Mouse (Mus musculus) neural tube, embryonic 15.5 days (tissue): ENCODE data around the gene Fryl. TPM values are rescaled to one million over a fixed set of nuclear protein-coding genes. Genes with fewer than 3 reads are reported as not detected.

Source experiments
- ATAC-seq: fragments of 200-750 bp; cut with Nextera tagmentation; 2 replicates; pipeline ENCODE4 v1.8.0; 2017; ENCODE audit warnings: mild to moderate bottlenecking, moderate TSS enrichment, moderate library complexity; ENCODE audit not compliant: low FRiP score
- H3K27ac ChIP-seq: fragments of 300-500 bp; sonication (generic); replicated peaks from 2 replicates; pipeline ENCODE4 v1.5.1; 2015; ENCODE audit warnings: mild to moderate bottlenecking, inconsistent platforms
- H3K27me3 ChIP-seq: fragments of 300-500 bp; sonication (generic); replicated peaks from 2 replicates; pipeline ENCODE4 v1.6.1; 2015; ENCODE audit warnings: inconsistent platforms
- H3K36me3 ChIP-seq: fragments of 300-500 bp; sonication (generic); 2 replicates; pipeline ENCODE4 v1.6.1; 2015; ENCODE audit warnings: inconsistent platforms
- H3K4me1 ChIP-seq: fragments of 300-500 bp; sonication (generic); 2 replicates; pipeline ENCODE4 v1.6.1; 2015; ENCODE audit warnings: inconsistent platforms
- H3K4me2 ChIP-seq: fragments of 300-500 bp; sonication (generic); 2 replicates; pipeline ENCODE4 v1.6.1; 2015; ENCODE audit warnings: inconsistent platforms, mild to moderate bottlenecking, moderate library complexity
- H3K4me3 ChIP-seq: fragments of 300-500 bp; sonication (generic); replicated peaks from 2 replicates; pipeline ENCODE4 v1.5.1; 2015; ENCODE audit warnings: mild to moderate bottlenecking, inconsistent platforms
- H3K9ac ChIP-seq: fragments of 300-500 bp; sonication (generic); replicated peaks from 2 replicates; pipeline ENCODE4 v1.6.1; 2015; ENCODE audit warnings: mild to moderate bottlenecking, inconsistent platforms
- H3K9me3 ChIP-seq: fragments of 300-500 bp; sonication (generic); replicated peaks from 2 replicates; pipeline ENCODE4 v1.6.1; 2016; ENCODE audit warnings: inconsistent platforms
- WGBS: fragments of 180-500 bp; shearing (Covaris S2); methylation state at CpG from one replicate; pipeline ENCODE4 v1.1.7; 2015; ENCODE audit warnings: mixed read lengths; 5-methylcytosine and 5-hydroxymethylcytosine counted together
- polyA plus RNA-seq: library from polyadenylated mRNA; unstranded; fragments of >200 nt; fragmentation: Nextera tagmentation; extraction: Ambion mirVana; gene quantifications from 2 replicates; pipeline ENCODE4 v1.2.1, GENCODE M21; 2015

Gene Fryl
- polyA plus RNA-seq, 1 experiment from 2014 or later: 37.8 TPM

- Histone ChIP-seq H3K4me3 (no peak overlapping the region), H3K9me3 (no peaks in the 10 kb centered on the region), H3K4me2 (no peak overlapping the region), H3K27me3 (no peaks in the 10 kb centered on the region), H3K27ac (no peak overlapping the region), H3K36me3 (peaks cover 7% of the 10 kb centered on the region; the same call in 1 of the 2 replicates), H3K4me1 (no peaks in the 10 kb centered on the region), H3K9ac (no peak overlapping the region)
- 91% methylated on average over 4 of the region's 4 CpGs for WGBS
- no peak for ATAC-seq
These were observed 38.4 kb downstream of the Fryl start for GRCm38 (mm10) chr5:73218065-73218464.

GRCm38 (mm10) chr5:73217116-73217515 is 39.3 kb downstream of the Fryl start:
- Histone ChIP-seq H3K27me3 (no peaks in the 10 kb centered on the region), H3K4me1 (no peaks in the 10 kb centered on the region), H3K9me3 (no peaks in the 10 kb centered on the region), H3K4me2 (no peak overlapping the region), H3K36me3 (peaks cover 10% of the 10 kb centered on the region), H3K9ac (no peak overlapping the region), H3K27ac (no peak overlapping the region), H3K4me3 (no peak overlapping the region)
- WGBS: 97% methylated on average over 1 of the region's 1 CpGs
- no peak for ATAC-seq

- Histone ChIP-seq H3K4me2 (no peak overlapping the region), H3K4me3 (no peak overlapping the region), H3K4me1 (no peaks in the 10 kb centered on the region), H3K36me3 (peaks cover 11% of the 10 kb centered on the region), H3K9me3 (no peaks in the 10 kb centered on the region), H3K27ac (no peak overlapping the region), H3K27me3 (no peaks in the 10 kb centered on the region), H3K9ac (no peak overlapping the region)
- no peak for ATAC-seq
- WGBS: 94% methylated on average over 9 of the region's 9 CpGs
These were observed 40.4 kb downstream of the Fryl start for GRCm38 (mm10) chr5:73216014-73216413.

GRCm38 (mm10) chr5:73212446-73212845 is 44.0 kb downstream of the Fryl start:
- 86% methylated on average over 9 of the region's 9 CpGs for WGBS
- no peak for ATAC-seq

DNA sequence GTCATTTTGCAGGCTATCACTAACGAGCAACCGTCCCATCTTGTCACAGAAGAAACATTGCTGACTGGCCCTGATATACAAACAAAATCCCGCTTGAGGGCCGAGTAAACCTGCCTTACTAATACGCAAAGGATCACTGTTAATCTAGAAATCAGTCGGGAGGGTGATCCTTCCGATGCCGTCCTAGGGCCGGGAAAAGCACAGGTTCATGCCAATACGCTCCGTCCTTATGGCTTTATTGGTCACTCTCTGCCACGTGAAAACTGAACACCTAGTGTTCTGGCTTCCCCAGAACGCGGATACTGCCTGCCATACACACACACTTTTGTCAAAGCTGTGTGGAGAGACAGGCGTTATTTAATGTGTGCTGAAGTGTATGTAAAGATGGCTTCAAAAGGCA is 44.5 kb downstream of the Fryl start:
- no peaks in the 10 kb centered on the region for H3K27me3 ChIP-seq
- 95% methylated on average over 15 of the region's 15 CpGs for WGBS
- peaks cover 5% of the 10 kb centered on the region; the same call in 1 of the 2 replicates for H3K36me3 ChIP-seq
- H3K4me2 ChIP-seq: no peak overlapping the region
- H3K4me1 ChIP-seq: peaks cover 9% of the 10 kb centered on the region; the same call in 1 of the 2 replicates
- H3K9me3 ChIP-seq: no peaks in the 10 kb centered on the region
- no peak overlapping the region for H3K27ac ChIP-seq
- no peak overlapping the region for H3K9ac ChIP-seq
- no peak overlapping the region for H3K4me3 ChIP-seq
- no peak for ATAC-seq

More at GRCm38 (mm10) chr5:73212446-73212845, 44.0 kb downstream of the Fryl start:
- Histone ChIP-seq H3K9me3 (no peaks in the 10 kb centered on the region), H3K27me3 (no peaks in the 10 kb centered on the region), H3K4me2 (no peak overlapping the region), H3K27ac (no peak overlapping the region), H3K4me3 (no peak overlapping the region), H3K36me3 (peaks cover 5% of the 10 kb centered on the region; the same call in 1 of the 2 replicates), H3K9ac (no peak overlapping the region), H3K4me1 (peaks cover 9% of the 10 kb centered on the region; the same call in 1 of the 2 replicates)

DNA sequence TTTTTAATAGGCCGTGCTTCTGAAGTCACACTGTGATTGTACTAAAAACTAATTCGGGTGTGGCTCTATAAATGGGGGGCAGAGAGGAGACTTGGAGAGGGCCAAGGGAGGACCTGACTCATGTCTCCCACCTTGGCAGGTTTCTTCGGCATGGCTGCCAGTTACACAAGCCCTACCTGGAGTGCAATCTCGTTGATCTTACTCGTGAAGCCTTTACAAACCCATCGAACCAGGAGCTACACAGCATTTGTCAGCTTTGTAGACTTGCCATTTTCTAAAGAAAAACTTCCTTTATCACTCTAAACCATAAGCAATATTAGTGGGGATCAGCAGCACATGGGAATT is 45.5 kb downstream of the Fryl start:
- Histone ChIP-seq H3K27me3 (no peaks in the 10 kb centered on the region), H3K4me2 (no peak overlapping the region), H3K9ac (no peak overlapping the region), H3K4me3 (no peak overlapping the region), H3K9me3 (no peaks in the 10 kb centered on the region), H3K36me3 (peaks cover 5% of the 10 kb centered on the region; the same call in 1 of the 2 replicates), H3K27ac (no peak overlapping the region), H3K4me1 (peaks cover 9% of the 10 kb centered on the region; the same call in 1 of the 2 replicates)
- no peak for ATAC-seq
- WGBS: 96% methylated on average over 6 of the region's 6 CpGs

- no peaks in the 10 kb centered on the region for H3K9me3 ChIP-seq
- no peaks in the 10 kb centered on the region for H3K27me3 ChIP-seq
- no peak overlapping the region for H3K9ac ChIP-seq
- H3K4me2 ChIP-seq: no peak overlapping the region
- H3K4me1 ChIP-seq: peaks cover 9% of the 10 kb centered on the region; the same call in 1 of the 2 replicates
- H3K27ac ChIP-seq: no peak overlapping the region
- no peak for ATAC-seq
- H3K4me3 ChIP-seq: no peak overlapping the region
- peaks cover 5% of the 10 kb centered on the region; the same call in 1 of the 2 replicates for H3K36me3 ChIP-seq
- 91% methylated on average over 22 of the region's 22 CpGs for WGBS
These were observed 46.1 kb downstream of the Fryl start for GRCm38 (mm10) chr5:73210127-73210970.

DNA sequence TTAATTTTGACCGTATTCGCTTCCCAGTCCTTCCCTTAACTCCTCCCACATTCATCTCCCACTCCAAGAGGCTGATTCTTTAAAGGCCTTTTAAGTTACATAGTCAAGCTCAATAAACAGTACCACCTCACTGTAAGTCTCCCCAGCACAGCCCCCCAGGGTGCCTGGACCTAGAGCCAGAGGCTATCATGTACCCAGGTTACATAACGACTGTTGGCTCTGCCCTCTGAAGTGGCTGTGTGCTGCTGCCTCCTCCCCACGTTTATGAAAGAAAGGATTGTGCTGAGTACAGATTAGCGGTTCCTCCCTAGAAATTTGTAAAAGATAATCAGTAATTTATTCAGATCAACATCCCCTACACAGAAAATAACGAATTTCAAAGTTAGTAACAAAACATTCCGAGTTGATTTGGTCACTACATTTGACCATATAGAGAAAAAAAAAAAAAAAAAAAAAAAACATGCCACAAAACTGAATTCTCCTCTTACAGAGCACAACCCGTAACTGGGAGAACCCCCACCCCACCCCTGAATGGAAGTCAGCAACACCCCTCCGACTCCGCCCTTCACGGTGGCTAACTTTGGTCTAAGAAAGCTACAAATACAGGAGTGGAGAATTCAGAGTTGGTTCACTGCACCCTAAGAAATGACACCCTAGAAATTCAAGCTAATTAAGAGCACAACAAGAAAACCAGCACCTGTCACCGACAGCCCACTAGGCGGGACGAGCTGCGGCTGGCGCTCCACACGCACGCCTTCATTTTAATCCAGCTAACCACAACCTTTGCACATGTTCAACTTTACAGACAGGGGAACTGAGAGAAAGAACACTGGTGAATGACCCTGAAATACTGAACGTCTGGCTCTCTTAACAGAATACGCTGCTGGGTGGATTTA is 47.0 kb downstream of the Fryl start:
- no peaks in the 10 kb centered on the region for H3K9me3 ChIP-seq
- H3K27ac ChIP-seq: no peak overlapping the region
- H3K4me1 ChIP-seq: peaks cover 9% of the 10 kb centered on the region; the same call in 1 of the 2 replicates
- H3K4me3 ChIP-seq: no peak overlapping the region
- no peak for ATAC-seq
- no peaks in the 10 kb centered on the region for H3K27me3 ChIP-seq
- H3K4me2 ChIP-seq: no peak overlapping the region
- H3K9ac ChIP-seq: no peak overlapping the region
- 66% methylated on average over 20 of the region's 20 CpGs for WGBS
- peaks cover 5% of the 10 kb centered on the region; the same call in 1 of the 2 replicates for H3K36me3 ChIP-seq

- Histone ChIP-seq H3K27ac (no peak overlapping the region), H3K4me2 (no peak overlapping the region), H3K4me3 (no peak overlapping the region), H3K36me3 (peaks cover 5% of the 10 kb centered on the region; the same call in 1 of the 2 replicates), H3K9me3 (no peaks in the 10 kb centered on the region), H3K4me1 (peaks cover 9% of the 10 kb centered on the region; the same call in 1 of the 2 replicates), H3K27me3 (no peaks in the 10 kb centered on the region), H3K9ac (no peak overlapping the region)
- WGBS: 80% methylated on average over 6 of the region's 6 CpGs
- ATAC-seq: no peak
These were observed 47.8 kb downstream of the Fryl start for GRCm38 (mm10) chr5:73208645-73209044.

DNA sequence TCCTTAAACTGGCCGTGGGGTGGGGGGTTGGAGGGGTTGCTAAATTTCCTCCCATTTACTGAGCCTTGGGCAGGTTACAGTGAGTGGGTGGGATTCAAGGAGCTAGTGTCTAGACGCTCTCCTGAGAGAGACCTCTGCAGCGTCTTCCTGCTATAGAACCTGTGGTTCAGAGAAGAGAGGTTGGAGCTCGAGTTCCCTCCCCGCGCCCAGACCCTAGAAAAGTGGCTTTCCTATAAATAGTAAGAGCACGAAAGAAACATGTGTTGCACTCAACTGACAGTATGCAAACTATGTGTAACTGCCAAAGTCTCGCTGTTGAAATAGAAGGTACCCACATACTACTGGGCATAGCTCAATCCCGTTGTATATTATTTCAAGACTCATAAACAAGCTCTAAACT is 49.7 kb downstream of the Fryl start:
- Histone ChIP-seq H3K27me3 (no peaks in the 10 kb centered on the region), H3K36me3 (no peaks in the 10 kb centered on the region), H3K4me3 (no peak overlapping the region), H3K9me3 (no peaks in the 10 kb centered on the region), H3K4me2 (no peak overlapping the region), H3K9ac (no peak overlapping the region), H3K4me1 (peaks cover 9% of the 10 kb centered on the region; the same call in 1 of the 2 replicates), H3K27ac (no peak overlapping the region)
- ATAC-seq: no peak
- 92% methylated on average over 9 of the region's 9 CpGs for WGBS

GRCm38 (mm10) chr5:73205996-73206629 is 50.3 kb downstream of the Fryl start:
- 70% methylated on average over 8 of the region's 8 CpGs for WGBS
- peaks cover 9% of the 10 kb centered on the region; the same call in 1 of the 2 replicates for H3K4me1 ChIP-seq
- H3K27ac ChIP-seq: no peak overlapping the region; the same call in 1 of the 2 replicates
- H3K4me3 ChIP-seq: no peak overlapping the region
- no peak overlapping the region for H3K9ac ChIP-seq
- no peaks in the 10 kb centered on the region for H3K36me3 ChIP-seq
- no peaks in the 10 kb centered on the region for H3K27me3 ChIP-seq
- H3K4me2 ChIP-seq: no peak overlapping the region
- no peaks in the 10 kb centered on the region for H3K9me3 ChIP-seq
- no peak for ATAC-seq
